Mouse (Mus musculus) G1E (cell line): ENCODE results near the gene Klhl21. TPM values are rescaled to one million over a fixed set of nuclear protein-coding genes. Genes with fewer than 3 reads are reported as not detected.

ENCODE experiments used
- ATAC-seq: 2 replicates; pipeline ENCODE4 v1.8.0; 2016; ENCODE audit warnings: mild to moderate bottlenecking; ENCODE audit not compliant: insufficient number of reproducible peaks, poor library complexity, low FRiP score, severe bottlenecking; ENCODE audit errors: extremely low read depth
- DNase-seq: peaks from one replicate; pipeline ENCODE4 v3.0.0; 2012; ENCODE audit warnings: low spot score
- H3K27me3 ChIP-seq: 2 replicates; pipeline ENCODE4 v1.6.1; 2012; ENCODE audit warnings: mild to moderate bottlenecking, low read length, inconsistent platforms; ENCODE audit not compliant: insufficient read depth
- H3K36me3 ChIP-seq: replicated peaks from 2 replicates; pipeline ENCODE3; 2012; ENCODE audit warnings: mild to moderate bottlenecking, inconsistent platforms
- H3K4me1 ChIP-seq: 2 replicates; pipeline ENCODE4 v1.6.1; 2012; ENCODE audit warnings: low read depth, low read length, inconsistent platforms, mixed read lengths; ENCODE audit not compliant: insufficient read depth
- H3K4me3 ChIP-seq: 2 replicates; pipeline ENCODE4 v1.5.1; 2012; ENCODE audit warnings: low read depth, mild to moderate bottlenecking, inconsistent platforms, low read length, moderate library complexity, mixed read lengths
- H3K9me3 ChIP-seq: replicated peaks from 2 replicates; pipeline ENCODE4 v1.6.1; 2012; ENCODE audit warnings: inconsistent platforms
- CTCF ChIP-seq: IDR thresholded peaks from 2 replicates; pipeline ENCODE4 v1.5.1; 2012; ENCODE audit warnings: low read depth, low read length, inconsistent platforms, mixed read lengths
- GATA1 ChIP-seq: IDR thresholded peaks from 2 replicates; pipeline ENCODE4 v1.6.1; 2012; ENCODE audit warnings: borderline replicate concordance, low read length, inconsistent platforms, mixed read lengths
- GATA2 ChIP-seq: IDR thresholded peaks from 2 replicates; pipeline ENCODE4 v1.6.1; 2012; ENCODE audit warnings: low read depth, low read length, inconsistent platforms, borderline replicate concordance
- POLR2AphosphoS5 ChIP-seq: IDR thresholded peaks from 2 replicates; pipeline ENCODE4 v1.6.1; 2012; ENCODE audit warnings: low read depth, low read length, inconsistent platforms; ENCODE audit not compliant: insufficient replicate concordance
- TAL1 ChIP-seq: conservative IDR thresholded peaks from 2 replicates; pipeline ENCODE4 v1.6.1; 2012; ENCODE audit warnings: low read depth, low read length, inconsistent platforms, mixed read lengths
- polyA plus RNA-seq: library from polyadenylated mRNA; stranded (reverse); fragments of >175 nt; gene quantifications from 2 replicates; pipeline ENCODE4 v1.2.3, GENCODE M21; 2012
- total RNA-seq, 2 experiments: library from RNA; stranded (forward) in 1 of 2; stranded (reverse) in 1 of 2; fragments of 200-1000 nt in 1 of 2; fragments of >200 nt in 1 of 2; fragmentation: Nextera tagmentation in 1 of 2; gene quantifications; 2 replicates each; pipeline ENCODE4 v1.2.3; 2014 to 2017

Klhl21 gene
- total and polyA plus RNA-seq, 3 experiments: 3.8 to 12.2 (median 4.1) TPM

- H3K27me3 ChIP-seq: peaks cover 45% of the 10 kb centered on the region
- no peak for DNase-seq
- no peak overlapping the region for H3K4me3 ChIP-seq
- peaks cover 30% of the 10 kb centered on the region for H3K4me1 ChIP-seq
- no peak for ATAC-seq
- no peaks in the 10 kb centered on the region for H3K9me3 ChIP-seq
- no peaks in the 10 kb centered on the region for H3K36me3 ChIP-seq
- TF ChIP-seq TAL1: no peak
- no peak for TF ChIP-seq POLR2AphosphoS5
- TF ChIP-seq GATA2: no peak
- TF ChIP-seq GATA1: no peak
- no peak for TF ChIP-seq CTCF
These were observed 7.7 kb upstream of the Klhl21 start for GRCm38 (mm10) chr4:152000906-152001305.

- H3K9me3 ChIP-seq: no peaks in the 10 kb centered on the region
- no peak for DNase-seq
- no peak for TF ChIP-seq GATA1
- TF ChIP-seq POLR2AphosphoS5: no peak
- no peak overlapping the region for H3K4me3 ChIP-seq
- H3K4me1 ChIP-seq: peaks cover 29% of the 10 kb centered on the region
- no peak for ATAC-seq
- no peaks in the 10 kb centered on the region for H3K36me3 ChIP-seq
- peaks cover 46% of the 10 kb centered on the region for H3K27me3 ChIP-seq
These were observed 7.3 kb upstream of the Klhl21 start for GRCm38 (mm10) chr4:152001335-152001734.

- no peaks in the 10 kb centered on the region for H3K9me3 ChIP-seq
- H3K4me3 ChIP-seq: no peak overlapping the region
These were observed 6.5 kb upstream of the Klhl21 start for GRCm38 (mm10) chr4:152002063-152002462.

GRCm38 (mm10) chr4:152006137-152006536 lies 2.5 kb upstream of the Klhl21 start:
- ATAC-seq (no peak), DNase-seq (no peak)
- peaks cover 38% of the 10 kb centered on the region for H3K4me1 ChIP-seq
- TF ChIP-seq CTCF: no peak
- no peak for TF ChIP-seq POLR2AphosphoS5
- no peak for TF ChIP-seq GATA1
- TF ChIP-seq TAL1: no peak
- TF ChIP-seq GATA2: no peak
- H3K4me3 ChIP-seq: no peak overlapping the region
- H3K27me3 ChIP-seq: peaks cover 49% of the 10 kb centered on the region
- no peaks in the 10 kb centered on the region for H3K9me3 ChIP-seq
- peaks cover 9% of the 10 kb centered on the region for H3K36me3 ChIP-seq

More at GRCm38 (mm10) chr4:152002063-152002462, 6.5 kb upstream of the Klhl21 start:
- ATAC-seq (no peak), DNase-seq (no peak)
- TF ChIP-seq CTCF (no peak), GATA2 (no peak), TAL1 (no peak), POLR2AphosphoS5 (no peak)
- peaks cover 52% of the 10 kb centered on the region for H3K27me3 ChIP-seq
- H3K4me1 ChIP-seq: peaks cover 28% of the 10 kb centered on the region
- no peaks in the 10 kb centered on the region for H3K36me3 ChIP-seq

GRCm38 (mm10) chr4:152006812-152007211 lies 1.8 kb upstream of the Klhl21 start:
- ATAC-seq (no peak), DNase-seq (no peak)
- peaks cover 45% of the 10 kb centered on the region for H3K27me3 ChIP-seq
- H3K9me3 ChIP-seq: no peaks in the 10 kb centered on the region
- peaks cover 15% of the 10 kb centered on the region for H3K36me3 ChIP-seq
- no peak overlapping the region for H3K4me3 ChIP-seq
- TF ChIP-seq GATA2 (no peak), CTCF (no peak), POLR2AphosphoS5 (no peak), TAL1 (no peak), GATA1 (no peak)
- H3K4me1 ChIP-seq: peaks cover 43% of the 10 kb centered on the region

GRCm38 (mm10) chr4:152007481-152008147 lies 989 bp upstream of the Klhl21 start:
- Histone ChIP-seq H3K36me3 (peaks cover 23% of the 10 kb centered on the region), H3K4me3 (peak overlapping the region; percentile 95; the same call in 1 of the 2 replicates), H3K4me1 (peaks cover 50% of the 10 kb centered on the region), H3K27me3 (peaks cover 37% of the 10 kb centered on the region), H3K9me3 (no peaks in the 10 kb centered on the region)
- no peak for ATAC-seq
- DNase-seq: no peak
- TF ChIP-seq CTCF: no peak
- no peak for TF ChIP-seq GATA1
- TF ChIP-seq GATA2: no peak
- no peak for TF ChIP-seq POLR2AphosphoS5
- no peak for TF ChIP-seq TAL1
